Mouse (Mus musculus) embryonic fibroblast, embryonic 13.5 days (primary cell): ENCODE data around the gene Emc8.

Experiments used
- CTCF ChIP-seq: IDR thresholded peaks from 2 replicates; pipeline ENCODE4 v1.5.1; 2011; ENCODE audit warnings: mild to moderate bottlenecking, control low read depth, low read length, moderate library complexity, borderline replicate concordance; ENCODE audit not compliant: insufficient read depth
- POLR2A ChIP-seq: IDR thresholded peaks from 2 replicates; pipeline ENCODE4 v1.6.1; 2011; ENCODE audit warnings: low read depth, mild to moderate bottlenecking, control low read depth, low read length, moderate library complexity

- TF ChIP-seq CTCF (no peak), POLR2A (no peak)
Measured at GRCm38 (mm10) chr8:120688511-120688910, 20.1 kb upstream of the Emc8 start.
